Mouse (Mus musculus): ENCODE measurements around the gene Trank1.

Trank1 gene

GRCm38 (mm10) chr9:111302196-111302831 lies 9.2 kb upstream of the Trank1 start:
- no peak for DNase-seq (ENCODE audit: low spot score in 2 of 2)

GRCm38 (mm10) chr9:111304036-111304435 lies 7.5 kb upstream of the Trank1 start:
- peak in 1 of 2 experiments; percentile 44 for DNase-seq (ENCODE audit: low spot score in 2 of 2)

GRCm38 (mm10) chr9:111306142-111306541 lies 5.4 kb upstream of the Trank1 start:
- DNase-seq (ENCODE audit: low spot score in 2 of 2) = no peak

- DNase-seq (ENCODE audit: low spot score in 2 of 2) = peak in 1 of 2 experiments; percentile 36
Observed at GRCm38 (mm10) chr9:111311843-111312441, 403 bp downstream of the Trank1 start.

- no peak for DNase-seq (ENCODE audit: low spot score in 2 of 2)
Observed at GRCm38 (mm10) chr9:111312442-111313141, 1.1 kb downstream of the Trank1 start.

GRCm38 (mm10) chr9:111313299-111313698 lies 1.8 kb downstream of the Trank1 start:
- no peak for DNase-seq (ENCODE audit: low spot score in 2 of 2)

- DNase-seq (ENCODE audit: low spot score in 2 of 2) = no peak
Observed at GRCm38 (mm10) chr9:111313793-111314192, 2.3 kb downstream of the Trank1 start.

- DNase-seq (ENCODE audit: low spot score in 2 of 2) = peak; percentile 75 to 79
Observed at GRCm38 (mm10) chr9:111314219-111314618, 2.7 kb downstream of the Trank1 start.

- peak in 1 of 2 experiments; percentile 49 for DNase-seq (ENCODE audit: low spot score in 2 of 2)
Observed at GRCm38 (mm10) chr9:111320912-111321311, 9.4 kb downstream of the Trank1 start.

- no peak for DNase-seq (ENCODE audit: low spot score in 2 of 2)
Observed at GRCm38 (mm10) chr9:111324881-111325280, 13.3 kb downstream of the Trank1 start.

GRCm38 (mm10) chr9:111329881-111330280 lies 18.3 kb downstream of the Trank1 start:
- DNase-seq (ENCODE audit: low spot score in 2 of 2) = no peak

GRCm38 (mm10) chr9:111333790-111334189 lies 22.3 kb downstream of the Trank1 start:
- no peak for DNase-seq (ENCODE audit: low spot score in 2 of 2)

GRCm38 (mm10) chr9:111334555-111335164 lies 23.1 kb downstream of the Trank1 start:
- DNase-seq (ENCODE audit: low spot score in 2 of 2) = peak in 1 of 2 experiments; percentile 29

GRCm38 (mm10) chr9:111351233-111351632 lies 39.7 kb downstream of the Trank1 start:
- DNase-seq (ENCODE audit: low spot score in 2 of 2) = no peak

GRCm38 (mm10) chr9:111351641-111352040 lies 40.1 kb downstream of the Trank1 start:
- no peak for DNase-seq (ENCODE audit: low spot score in 2 of 2)

GRCm38 (mm10) chr9:111352646-111353045 lies 41.1 kb downstream of the Trank1 start:
- DNase-seq (ENCODE audit: low spot score in 2 of 2) = no peak

GRCm38 (mm10) chr9:111355041-111355440 lies 43.5 kb downstream of the Trank1 start:
- no peak for DNase-seq (ENCODE audit: low spot score in 2 of 2)

GRCm38 (mm10) chr9:111356386-111356785 lies 44.8 kb downstream of the Trank1 start:
- DNase-seq (ENCODE audit: low spot score in 2 of 2) = no peak

- DNase-seq (ENCODE audit: low spot score in 2 of 2) = no peak
Observed at GRCm38 (mm10) chr9:111363656-111364055, 52.1 kb downstream of the Trank1 start.

- no peak for DNase-seq (ENCODE audit: low spot score in 2 of 2)
Observed at GRCm38 (mm10) chr9:111367713-111368112, 56.2 kb downstream of the Trank1 start.

GRCm38 (mm10) chr9:111372079-111372478 lies 60.5 kb downstream of the Trank1 start:
- DNase-seq (ENCODE audit: low spot score in 2 of 2) = no peak

GRCm38 (mm10) chr9:111377868-111378267 lies 66.3 kb downstream of the Trank1 start:
- DNase-seq (ENCODE audit: low spot score in 2 of 2) = no peak

Measured in frontal cortex, postnatal 36 days (tissue).